In the genomic region with DNA sequence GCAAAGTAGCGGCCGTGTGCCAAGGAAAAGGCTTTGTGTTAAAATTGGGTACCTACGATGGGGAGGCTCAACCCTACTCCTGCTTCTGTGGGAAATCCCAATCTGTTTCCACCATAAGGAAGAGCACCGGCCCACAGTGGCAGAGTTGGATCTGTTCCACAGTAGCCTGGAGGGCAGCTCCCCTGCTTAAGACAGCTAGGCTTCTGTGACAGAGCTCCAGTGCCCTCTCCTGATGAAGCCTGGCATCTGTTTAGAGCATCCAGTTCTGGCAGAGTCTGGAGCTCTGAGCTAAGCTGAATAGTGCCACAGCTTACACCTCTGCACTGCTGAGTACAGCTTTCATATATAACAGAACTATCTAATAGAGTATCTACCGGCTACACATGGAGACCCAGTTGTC, we compare ENCODE assay signal across 9 mouse cellular contexts. TPM values are rescaled to one million over a fixed set of nuclear protein-coding genes. Genes with fewer than 3 reads are reported as not detected.
A peak's percentile ranks its signal among the peaks of the same experiment; 100 is the strongest.
DNase-seq lines count a peak whose midpoint lies in the region; ATAC-seq lines count a peak whose summit lies in the region.
"Had no signal": no experiment of that assay in that cellular context is flagged by ENCODE, and none has a peak within 500 bp of the region (broad histone marks: within the 10 kb centered on the region; RNA-seq: fewer than 3 reads in every experiment).

No protein-coding gene starts in this region.

- no peak for DNase-seq in heart, postnatal 25 days (ENCODE audit: low spot score)
- DNase-seq in right cerebral cortex, adult 2 months (ENCODE audit: low spot score in 2 of 2), result peak; percentile 44 to 61
- no peak for DNase-seq in right cerebral cortex, postnatal 25 days
- no peak for DNase-seq in gastrocnemius, adult 18-20 months (ENCODE audit: low spot score)

- H3K36me3 ChIP-seq in heart, embryonic 11.5 days (ENCODE audit: control insufficient read depth, insufficient read depth, low read length), result no peaks in the 10 kb centered on the region; the same call in 1 of the 2 replicates
- H3K36me3 ChIP-seq in midbrain, embryonic 16.5 days (ENCODE audit: control insufficient read depth, insufficient read depth, low read length), result peaks cover 3% of the 10 kb centered on the region

- no peaks in the 10 kb centered on the region for H3K4me1 ChIP-seq in heart, embryonic 11.5 days (ENCODE audit: control insufficient read depth, insufficient read depth, low read length)
- H3K4me1 ChIP-seq in midbrain, embryonic 16.5 days (ENCODE audit: control insufficient read depth, insufficient read depth, low read length), result no peaks in the 10 kb centered on the region
- H3K4me1 ChIP-seq: lung, embryonic 15.5 days had no signal

- H3K27ac ChIP-seq in heart, embryonic 11.5 days (ENCODE audit: low read depth, low read length), result no peak overlapping the region
- H3K27ac ChIP-seq in midbrain, embryonic 16.5 days (ENCODE audit: low read length), result no peak overlapping the region
- H3K27ac ChIP-seq: lung, embryonic 15.5 days had no signal

- no peaks in the 10 kb centered on the region for H3K9me3 ChIP-seq in heart, embryonic 11.5 days (replicated peaks; ENCODE audit: control insufficient read depth, low read length)
- H3K9me3 ChIP-seq in midbrain, embryonic 16.5 days (replicated peaks; ENCODE audit: control insufficient read depth, low read length, poor library complexity, severe bottlenecking), result no peaks in the 10 kb centered on the region
- H3K9me3 ChIP-seq: lung, embryonic 15.5 days had no signal

- intact Hi-C loops in heart, postnatal 25 days (cut with DNase I), result no loop called here

- 88% methylated on average over 5 of the region's 5 CpGs for WGBS in heart, embryonic 11.5 days (ENCODE audit: insufficient replicate concordance)
- WGBS in midbrain, embryonic 16.5 days, result 78% methylated on average over 5 of the region's 5 CpGs

- no peaks in the 10 kb centered on the region for H3K27me3 ChIP-seq in heart, embryonic 11.5 days (ENCODE audit: control insufficient read depth, insufficient read depth, low read length)
- no peaks in the 10 kb centered on the region for H3K27me3 ChIP-seq in midbrain, embryonic 16.5 days (ENCODE audit: control insufficient read depth, insufficient read depth, low read depth, low read length)
- H3K27me3 ChIP-seq: lung, embryonic 15.5 days had no signal

- no peak overlapping the region for H3K9ac ChIP-seq in heart, embryonic 11.5 days (ENCODE audit: low read depth, low read length)
- H3K9ac ChIP-seq in midbrain, embryonic 16.5 days (ENCODE audit: low read depth, low read length), result no peak overlapping the region
- H3K9ac ChIP-seq: lung, embryonic 15.5 days had no signal

- ATAC-seq in heart, embryonic 11.5 days (replicated peaks; ENCODE audit: insufficient number of reproducible peaks, low FRiP score, low TSS enrichment), result 0 out of 2 replicates have a peak, but pooled peaks have one; percentile 18
- ATAC-seq in common myeloid progenitor, adult 5-6 weeks (replicated peaks; ENCODE audit: low read depth, poor library complexity, severe bottlenecking), result peak; percentile 87
- peak; percentile 85 for ATAC-seq in midbrain, embryonic 16.5 days
- ATAC-seq in CD4-positive, CD25-positive, alpha-beta regulatory T cell, adult 4 months, result no peak

- H3K4me2 ChIP-seq in heart, embryonic 11.5 days, result no peak overlapping the region
- H3K4me2 ChIP-seq in midbrain, embryonic 16.5 days (ENCODE audit: low read length), result no peak overlapping the region
- H3K4me2 ChIP-seq: lung, embryonic 15.5 days had no signal

- H3K4me3 ChIP-seq in heart, embryonic 11.5 days (ENCODE audit: low read depth, low read length), result no peak overlapping the region
- H3K4me3 ChIP-seq in midbrain, embryonic 16.5 days (ENCODE audit: low read depth, low read length), result no peak overlapping the region
- H3K4me3 ChIP-seq: lung, embryonic 15.5 days had no signal

RNA-seq across cellular contexts. Expression of a gene that starts 14.0 kb away (rescaled TPM):
- 0.14 and 0.20 TPM in 2 replicates for polyA plus RNA-seq in heart, embryonic 11.5 days (2014; fragmentation: Nextera tagmentation; extraction: Ambion mirVana)
- not detected for total RNA-seq in heart, postnatal 25 days (2021)
- total RNA-seq in common myeloid progenitor, adult 5-6 weeks (2017), result not detected in 2 replicates
- 2.0 and 2.7 TPM in 2 replicates for polyA plus RNA-seq in midbrain, embryonic 16.5 days (2015; fragmentation: Nextera tagmentation; extraction: Ambion mirVana)
- total RNA-seq in gastrocnemius, adult 18-20 months (2021), result under 1 TPM in 1 of 2 experiments, not detected in 1; 0.07 TPM
- polyA plus RNA-seq in CD4-positive, CD25-positive, alpha-beta regulatory T cell, adult 4 months (2017; shearing (Covaris generic)), result not detected
- polyA plus RNA-seq: lung, embryonic 15.5 days had no signal

RNA-seq across cellular contexts. Expression of a gene that starts 51.1 kb away (rescaled TPM):
- 9.1 and 10.2 TPM in 2 replicates for polyA plus RNA-seq in heart, embryonic 11.5 days (2014; fragmentation: Nextera tagmentation; extraction: Ambion mirVana)
- total RNA-seq in heart, postnatal 25 days (2021), result 10 to 100 TPM; 14.9 to 16.3 TPM
- 30.4 and 36.7 TPM in 2 replicates for total RNA-seq in common myeloid progenitor, adult 5-6 weeks (2017)
- polyA plus RNA-seq in midbrain, embryonic 16.5 days (2015; fragmentation: Nextera tagmentation; extraction: Ambion mirVana), result 7.8 and 9.8 TPM in 2 replicates
- 10 to 100 TPM; 12.3 to 12.9 TPM for total RNA-seq in gastrocnemius, adult 18-20 months (2021)
- 1 to 10 TPM; 9.1 to 9.8 TPM for polyA plus RNA-seq in CD4-positive, CD25-positive, alpha-beta regulatory T cell, adult 4 months (2017; shearing (Covaris generic))

Comparison
In these comparisons a context has a peak if more than half of its experiments do, and no peak if none do; other contexts are left out.
1. DNase-seq: peak in right cerebral cortex, adult 2 months (2 of 2); none in heart, postnatal 25 days (single experiment), right cerebral cortex, postnatal 25 days (single experiment) and gastrocnemius, adult 18-20 months (single experiment).